Mouse (Mus musculus): ENCODE results near the gene Cars.

GRCm38 (mm10) chr7:143513763-143514415 lies 86.0 kb downstream of the Cars start:
- TF ChIP-seq CTCF (IDR thresholded peaks at IDR 0.05; ENCODE audit: low read depth): no peak
- TF ChIP-seq EP300 (IDR thresholded peaks at IDR 0.05; ENCODE audit: low read depth): no peak

Measured in liver, embryonic 14.5 days (tissue).